In the genomic region with DNA sequence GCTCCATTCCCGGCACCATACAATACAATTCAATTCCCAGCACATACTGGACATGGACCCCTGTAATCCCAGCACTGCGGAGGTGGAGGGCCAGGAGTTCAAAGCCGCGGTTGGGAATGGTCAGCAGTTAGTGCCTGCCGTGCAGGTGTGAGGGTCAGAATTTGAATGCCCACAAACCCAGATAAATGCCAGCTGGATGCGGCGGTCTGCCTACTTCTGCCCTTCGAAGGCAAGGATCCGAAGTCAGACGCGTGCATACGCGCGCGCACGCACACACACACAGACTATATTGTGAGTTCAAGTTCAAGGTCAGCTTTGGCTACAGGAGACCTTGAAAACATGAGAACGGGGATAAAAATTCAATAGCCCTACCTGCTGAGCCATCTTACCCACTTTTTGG, we compare ENCODE assay signal across 7 mouse cellular contexts. TPM values are rescaled to one million over a fixed set of nuclear protein-coding genes. Genes with fewer than 3 reads are reported as not detected.
A peak's percentile ranks its signal among the peaks of the same experiment; 100 is the strongest.
DNase-seq lines count a peak whose midpoint lies in the region; ATAC-seq and TF ChIP-seq lines count a peak whose summit lies in the region.

No protein-coding gene starts in this region.

- peaks cover 29% of the 10 kb centered on the region for H3K4me1 ChIP-seq in forebrain, embryonic 10.5 days
- H3K4me1 ChIP-seq in intestine, embryonic 15.5 days (replicated peaks) = peaks cover 13% of the 10 kb centered on the region
- peaks cover 19% of the 10 kb centered on the region for H3K4me1 ChIP-seq in neural tube, embryonic 12.5 days

- H3K9me3 ChIP-seq in forebrain, embryonic 10.5 days = no peaks in the 10 kb centered on the region
- H3K9me3 ChIP-seq in intestine, embryonic 15.5 days = no peaks in the 10 kb centered on the region
- no peaks in the 10 kb centered on the region for H3K9me3 ChIP-seq in neural tube, embryonic 12.5 days

- DNase-seq in left cerebral cortex, adult 2 months (ENCODE audit: extremely low spot score in 1 of 2, low spot score in 2 of 2) = no peak
- DNase-seq in left cerebral cortex, postnatal 4 days = no peak
- DNase-seq in forebrain, embryonic 10.5 days (ENCODE audit: extremely low spot score, low spot score) = no peak
- no peak for DNase-seq in c-Kit-positive CD71-positive TER-119-positive erythroid progenitor cells, embryonic 14.5 days (ENCODE audit: low spot score)
- no peak for DNase-seq in urinary bladder, postnatal 14 days (ENCODE audit: low spot score)

- ATAC-seq in intestine, embryonic 15.5 days = no peak
- ATAC-seq in neural tube, embryonic 12.5 days (ENCODE audit: low FRiP score, low read depth) = no peak

- H3K27me3 ChIP-seq in forebrain, embryonic 10.5 days (ENCODE audit: poor library complexity, severe bottlenecking) = no peaks in the 10 kb centered on the region
- no peaks in the 10 kb centered on the region for H3K27me3 ChIP-seq in intestine, embryonic 15.5 days (replicated peaks)
- H3K27me3 ChIP-seq in neural tube, embryonic 12.5 days (replicated peaks) = no peaks in the 10 kb centered on the region

- H3K4me2 ChIP-seq in intestine, embryonic 15.5 days (replicated peaks) = peak overlapping the region; percentile 70
- H3K4me2 ChIP-seq in neural tube, embryonic 12.5 days (replicated peaks) = peak overlapping the region; percentile 86

- WGBS in forebrain, embryonic 10.5 days = 72% methylated on average over 17 of the region's 17 CpGs
- WGBS in intestine, embryonic 15.5 days = 60% methylated on average over 17 of the region's 17 CpGs
- 66% methylated on average over 17 of the region's 17 CpGs for WGBS in neural tube, embryonic 12.5 days

- no peak overlapping the region for H3K9ac ChIP-seq in intestine, embryonic 15.5 days
- H3K9ac ChIP-seq in neural tube, embryonic 12.5 days = no peak overlapping the region

- TF ChIP-seq CTCF in left cerebral cortex, adult 2 months (IDR thresholded peaks at IDR 0.05) = no peak

- H3K27ac ChIP-seq in left cerebral cortex, adult 2 months = peak overlapping the region; percentile 87; the same call in 1 of the 2 replicates
- peak overlapping the region; percentile 90 for H3K27ac ChIP-seq in forebrain, embryonic 10.5 days
- H3K27ac ChIP-seq in intestine, embryonic 15.5 days = no peak overlapping the region
- H3K27ac ChIP-seq in neural tube, embryonic 12.5 days = no peak overlapping the region

- intact Hi-C loops in left cerebral cortex, adult 2 months (cut with DNase I) = loop anchor here (2.0 kb wide), 1 partner anchor 19 kb away; a partner anchor contains a TSS
- intact Hi-C loops in left cerebral cortex, postnatal 4 days (cut with DNase I) = no loop called here

- H3K4me3 ChIP-seq in left cerebral cortex, adult 2 months = peak overlapping the region; percentile 86
- peak overlapping the region; percentile 70 for H3K4me3 ChIP-seq in forebrain, embryonic 10.5 days
- H3K4me3 ChIP-seq in intestine, embryonic 15.5 days (replicated peaks) = peak overlapping the region; percentile 91
- no peak overlapping the region for H3K4me3 ChIP-seq in neural tube, embryonic 12.5 days

- peaks cover 28% of the 10 kb centered on the region for H3K36me3 ChIP-seq in forebrain, embryonic 10.5 days (replicated peaks)
- peaks cover 14% of the 10 kb centered on the region for H3K36me3 ChIP-seq in intestine, embryonic 15.5 days
- peaks cover 23% of the 10 kb centered on the region for H3K36me3 ChIP-seq in neural tube, embryonic 12.5 days

RNA-seq across cellular contexts. Expression of a gene that starts 0.8 kb away (rescaled TPM):
- 1 to 10 TPM; 6.3 to 6.5 TPM for total RNA-seq in left cerebral cortex, adult 2 months (2021)
- total RNA-seq in left cerebral cortex, postnatal 4 days (2021) = 10 to 100 TPM; 18.7 to 21.1 TPM
- polyA plus RNA-seq in forebrain, embryonic 10.5 days (2016; fragmentation: Nextera tagmentation; extraction: Ambion mirVana) = 54.4 and 54.7 TPM in 2 replicates
- polyA plus RNA-seq in intestine, embryonic 15.5 days (2015; fragmentation: Nextera tagmentation; extraction: Ambion mirVana) = 81.1 and 96.9 TPM in 2 replicates
- 34.9 and 46.6 TPM in 2 replicates for polyA plus RNA-seq in neural tube, embryonic 12.5 days (2016; fragmentation: Nextera tagmentation; extraction: Ambion mirVana)

RNA-seq across cellular contexts. Expression of a gene that starts 8.1 kb away (rescaled TPM):
- total RNA-seq in left cerebral cortex, adult 2 months (2021) = under 1 TPM in 1 of 2 experiments, not detected in 1; 0.28 TPM
- not detected for total RNA-seq in left cerebral cortex, postnatal 4 days (2021)
- polyA plus RNA-seq in forebrain, embryonic 10.5 days (2016; fragmentation: Nextera tagmentation; extraction: Ambion mirVana) = 0.55 and 1.00 TPM in 2 replicates
- polyA plus RNA-seq in intestine, embryonic 15.5 days (2015; fragmentation: Nextera tagmentation; extraction: Ambion mirVana) = 0.40 and 0.56 TPM in 2 replicates
- polyA plus RNA-seq in neural tube, embryonic 12.5 days (2016; fragmentation: Nextera tagmentation; extraction: Ambion mirVana) = 0.41 and 0.65 TPM in 2 replicates

RNA-seq across cellular contexts. Expression of a gene that starts 10.9 kb away (rescaled TPM):
- 10 to 100 TPM; 36.7 to 51.5 TPM for total RNA-seq in left cerebral cortex, adult 2 months (2021)
- total RNA-seq in left cerebral cortex, postnatal 4 days (2021) = 10 to 100 TPM; 47.3 to 58.3 TPM
- polyA plus RNA-seq in forebrain, embryonic 10.5 days (2016; fragmentation: Nextera tagmentation; extraction: Ambion mirVana) = 242 and 248 TPM in 2 replicates
- polyA plus RNA-seq in intestine, embryonic 15.5 days (2015; fragmentation: Nextera tagmentation; extraction: Ambion mirVana) = 149 and 167 TPM in 2 replicates
- polyA plus RNA-seq in neural tube, embryonic 12.5 days (2016; fragmentation: Nextera tagmentation; extraction: Ambion mirVana) = 125 and 139 TPM in 2 replicates

RNA-seq across cellular contexts. Expression of a gene that starts 19.6 kb away (rescaled TPM):
- 10 to 100 TPM; 65.1 to 68.1 TPM for total RNA-seq in left cerebral cortex, adult 2 months (2021)
- total RNA-seq in left cerebral cortex, postnatal 4 days (2021) = 10 to 100 TPM; 50.8 to 53.2 TPM
- 71.8 and 71.9 TPM in 2 replicates for polyA plus RNA-seq in forebrain, embryonic 10.5 days (2016; fragmentation: Nextera tagmentation; extraction: Ambion mirVana)
- 73.9 and 74.9 TPM in 2 replicates for polyA plus RNA-seq in intestine, embryonic 15.5 days (2015; fragmentation: Nextera tagmentation; extraction: Ambion mirVana)
- 58.4 and 62.0 TPM in 2 replicates for polyA plus RNA-seq in neural tube, embryonic 12.5 days (2016; fragmentation: Nextera tagmentation; extraction: Ambion mirVana)

RNA-seq across cellular contexts. Expression of a gene that starts 42.6 kb away (rescaled TPM):
- 1 to 10 TPM in 1 of 2 experiments, under 1 TPM in 1; 0.70 to 2.1 TPM for total RNA-seq in left cerebral cortex, adult 2 months (2021)
- under 1 TPM; 0.88 to 0.89 TPM for total RNA-seq in left cerebral cortex, postnatal 4 days (2021)
- 0.80 and 0.87 TPM in 2 replicates for polyA plus RNA-seq in forebrain, embryonic 10.5 days (2016; fragmentation: Nextera tagmentation; extraction: Ambion mirVana)
- polyA plus RNA-seq in intestine, embryonic 15.5 days (2015; fragmentation: Nextera tagmentation; extraction: Ambion mirVana) = 3.2 and 9.0 TPM in 2 replicates
- 0.43 and 0.49 TPM in 2 replicates for polyA plus RNA-seq in neural tube, embryonic 12.5 days (2016; fragmentation: Nextera tagmentation; extraction: Ambion mirVana)

Comparison
In these comparisons a context has a peak if more than half of its experiments do, and no peak if none do; other contexts are left out.
1. H3K27ac ChIP-seq: peak in left cerebral cortex, adult 2 months (single experiment) and forebrain, embryonic 10.5 days (single experiment); none in intestine, embryonic 15.5 days (single experiment) and neural tube, embryonic 12.5 days (single experiment).